Mouse (Mus musculus) lung, postnatal 0 days (tissue): ENCODE results near the gene Nog. TPM values are rescaled to one million over a fixed set of nuclear protein-coding genes. Genes with fewer than 3 reads are reported as not detected.

Source experiments
- ATAC-seq: fragments of 200-750 bp; cut with Nextera tagmentation; 2 replicates; pipeline ENCODE4 v1.8.0; 2017; ENCODE audit warnings: moderate library complexity
- DNase-seq: peaks from one replicate; pipeline ENCODE4 v3.0.0-alpha.2; 2016; ENCODE audit warnings: low spot score
- H3K27ac ChIP-seq: fragments of 300-500 bp; sonication (generic); 2 replicates; pipeline ENCODE4 v1.5.1; 2014; ENCODE audit warnings: antibody characterized with exemption, mild to moderate bottlenecking, low read length, mixed read lengths
- H3K27me3 ChIP-seq: fragments of 300-500 bp; sonication (generic); replicated peaks from 2 replicates; pipeline ENCODE4 v1.6.1; 2014; ENCODE audit warnings: low read length, mixed read lengths; ENCODE audit not compliant: insufficient read depth
- H3K36me3 ChIP-seq: fragments of 300-500 bp; sonication (generic); 2 replicates; pipeline ENCODE4 v1.6.1; 2014; ENCODE audit warnings: low read length, mixed read lengths; ENCODE audit not compliant: insufficient read depth
- H3K4me1 ChIP-seq: fragments of 300-500 bp; sonication (generic); 2 replicates; pipeline ENCODE4 v1.6.1; 2014; ENCODE audit warnings: antibody characterized with exemption, low read depth, low read length, mixed read lengths; ENCODE audit not compliant: insufficient read depth
- H3K4me2 ChIP-seq: fragments of 300-500 bp; sonication (generic); replicated peaks from 2 replicates; pipeline ENCODE4 v1.6.1; 2014; ENCODE audit warnings: low read depth, mild to moderate bottlenecking, low read length, moderate library complexity, mixed read lengths
- H3K4me3 ChIP-seq: fragments of 300-500 bp; sonication (generic); 2 replicates; pipeline ENCODE4 v1.5.1; 2014; ENCODE audit warnings: low read depth, low read length
- H3K9ac ChIP-seq: fragments of 300-500 bp; sonication (generic); replicated peaks from 2 replicates; pipeline ENCODE4 v1.6.1; 2014; ENCODE audit warnings: low read depth, mild to moderate bottlenecking
- H3K9me3 ChIP-seq: fragments of 300-500 bp; sonication (generic); 2 replicates; pipeline ENCODE4 v1.6.1; 2016; ENCODE audit warnings: low read length, mixed read lengths
- CTCF ChIP-seq: IDR thresholded peaks from 2 replicates; pipeline ENCODE4 v1.5.1; 2016; ENCODE audit warnings: antibody characterized with exemption, mild to moderate bottlenecking
- EP300 ChIP-seq: IDR thresholded peaks from 2 replicates; pipeline ENCODE4 v1.6.1; 2016; ENCODE audit warnings: antibody characterized with exemption, mild to moderate bottlenecking, control low read depth
- WGBS: fragments of 180-500 bp; shearing (Covaris S2); extraction: QIAGEN DNeasy Blood & Tissue Kit; methylation state at CpG from one replicate; pipeline ENCODE4 v1.1.7; 2014; 5-methylcytosine and 5-hydroxymethylcytosine counted together
- polyA plus RNA-seq: library from polyadenylated mRNA; unstranded; fragments of >200 nt; fragmentation: Nextera tagmentation; extraction: Ambion mirVana; gene quantifications from 2 replicates; pipeline ENCODE4 v1.2.1, GENCODE M21; 2015

The Nog gene
- polyA plus RNA-seq, 1 experiment from 2014 or later = 0.86 TPM

- H3K9me3 ChIP-seq = no peaks in the 10 kb centered on the region
- no peak for DNase-seq
- H3K36me3 ChIP-seq = no peaks in the 10 kb centered on the region
- no peak overlapping the region for H3K27ac ChIP-seq
- ATAC-seq = no peak
- TF ChIP-seq CTCF = no peak
- no peak for TF ChIP-seq EP300
- H3K4me2 ChIP-seq = no peak overlapping the region
- no peak overlapping the region for H3K4me3 ChIP-seq
- no peaks in the 10 kb centered on the region; the same call in 1 of the 2 replicates for H3K4me1 ChIP-seq
- H3K27me3 ChIP-seq = no peaks in the 10 kb centered on the region
- no peak overlapping the region for H3K9ac ChIP-seq
- WGBS = 42% methylated on average over 6 of the region's 6 CpGs
Measured at GRCm38 (mm10) chr11:89319675-89320074, 17.5 kb upstream of the Nog start.

GRCm38 (mm10) chr11:89318324-89318723 lies 16.2 kb upstream of the Nog start:
- H3K4me3 ChIP-seq = no peak overlapping the region
- no peaks in the 10 kb centered on the region for H3K36me3 ChIP-seq
- no peaks in the 10 kb centered on the region; the same call in 1 of the 2 replicates for H3K4me1 ChIP-seq
- no peaks in the 10 kb centered on the region for H3K27me3 ChIP-seq
- WGBS = 34% methylated on average over 8 of the region's 8 CpGs
- DNase-seq (no peak), ATAC-seq (no peak)
- H3K9ac ChIP-seq = no peak overlapping the region
- H3K4me2 ChIP-seq = no peak overlapping the region
- H3K9me3 ChIP-seq = no peaks in the 10 kb centered on the region
- H3K27ac ChIP-seq = no peak overlapping the region
- no peak for TF ChIP-seq EP300
- TF ChIP-seq CTCF = no peak

DNA sequence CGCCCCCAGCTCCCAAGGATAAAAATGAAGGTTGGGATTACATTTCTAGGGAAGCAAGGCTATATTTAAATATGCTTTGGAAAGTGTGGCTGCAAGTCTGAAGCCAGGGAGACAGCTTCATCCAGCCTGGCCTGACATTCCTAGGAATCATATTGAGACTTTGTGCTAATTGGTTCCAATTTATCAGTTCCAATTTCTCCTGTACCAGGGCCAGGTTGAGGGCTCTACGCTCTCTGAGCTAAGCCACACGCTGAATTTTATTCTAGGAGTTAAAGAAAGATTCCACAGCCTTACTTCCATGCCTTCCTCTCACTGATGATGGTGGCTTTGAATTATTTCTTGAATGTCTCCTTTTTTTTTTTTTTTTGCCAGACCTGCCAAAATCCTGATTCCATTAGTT lies 15.6 kb upstream of the Nog start:
- H3K4me2 ChIP-seq = no peak overlapping the region

DNA sequence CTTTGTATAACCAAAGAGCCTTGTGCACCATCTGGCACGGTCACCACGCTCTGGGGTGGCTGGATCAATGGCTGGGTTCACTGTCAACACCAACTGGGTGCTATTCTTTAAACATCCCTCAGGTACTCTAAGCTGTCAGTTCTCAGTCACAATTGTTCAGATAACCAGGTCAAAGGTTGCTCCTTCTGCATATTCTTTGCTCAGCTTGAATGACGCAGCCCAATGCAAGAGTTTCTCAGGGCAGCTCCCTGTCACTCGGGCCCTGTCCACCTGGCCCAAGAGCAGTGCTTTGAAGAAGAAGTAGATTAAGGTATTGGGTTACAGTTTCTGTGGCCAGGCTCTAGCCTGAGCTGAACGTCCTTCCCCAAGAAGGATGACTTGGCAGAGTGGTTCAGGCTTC lies 12.2 kb upstream of the Nog start:
- Histone ChIP-seq H3K9ac (no peak overlapping the region), H3K27me3 (no peaks in the 10 kb centered on the region), H3K9me3 (no peaks in the 10 kb centered on the region), H3K27ac (no peak overlapping the region), H3K4me1 (no peaks in the 10 kb centered on the region; the same call in 1 of the 2 replicates), H3K36me3 (no peaks in the 10 kb centered on the region), H3K4me2 (no peak overlapping the region), H3K4me3 (no peak overlapping the region)
- DNase-seq = no peak
- 54% methylated on average over 5 of the region's 5 CpGs for WGBS
- TF ChIP-seq CTCF = no peak
- TF ChIP-seq EP300 = no peak
- no peak for ATAC-seq

More for the DNA sequence above, 15.6 kb upstream of the Nog start:
- no peaks in the 10 kb centered on the region; the same call in 1 of the 2 replicates for H3K4me1 ChIP-seq
- 77% methylated on average over 2 of the region's 3 CpGs for WGBS
- H3K4me3 ChIP-seq = no peak overlapping the region
- H3K27me3 ChIP-seq = no peaks in the 10 kb centered on the region
- no peak for ATAC-seq
- TF ChIP-seq CTCF (no peak), EP300 (no peak)
- no peak for DNase-seq
- no peaks in the 10 kb centered on the region for H3K9me3 ChIP-seq
- no peaks in the 10 kb centered on the region for H3K36me3 ChIP-seq
- H3K9ac ChIP-seq = no peak overlapping the region
- no peak overlapping the region for H3K27ac ChIP-seq

GRCm38 (mm10) chr11:89312378-89312777 lies 10.2 kb upstream of the Nog start:
- no peak overlapping the region for H3K9ac ChIP-seq
- no peak overlapping the region for H3K27ac ChIP-seq
- H3K4me1 ChIP-seq = no peaks in the 10 kb centered on the region
- DNase-seq (no peak), ATAC-seq (no peak)
- H3K9me3 ChIP-seq = no peaks in the 10 kb centered on the region
- no peak for TF ChIP-seq EP300
- TF ChIP-seq CTCF = no peak
- H3K27me3 ChIP-seq = no peaks in the 10 kb centered on the region
- H3K4me3 ChIP-seq = no peak overlapping the region
- H3K36me3 ChIP-seq = no peaks in the 10 kb centered on the region
- 11% methylated on average over 3 of the region's 3 CpGs for whole genome bisulfite sequencing
- no peak overlapping the region for H3K4me2 ChIP-seq

DNA sequence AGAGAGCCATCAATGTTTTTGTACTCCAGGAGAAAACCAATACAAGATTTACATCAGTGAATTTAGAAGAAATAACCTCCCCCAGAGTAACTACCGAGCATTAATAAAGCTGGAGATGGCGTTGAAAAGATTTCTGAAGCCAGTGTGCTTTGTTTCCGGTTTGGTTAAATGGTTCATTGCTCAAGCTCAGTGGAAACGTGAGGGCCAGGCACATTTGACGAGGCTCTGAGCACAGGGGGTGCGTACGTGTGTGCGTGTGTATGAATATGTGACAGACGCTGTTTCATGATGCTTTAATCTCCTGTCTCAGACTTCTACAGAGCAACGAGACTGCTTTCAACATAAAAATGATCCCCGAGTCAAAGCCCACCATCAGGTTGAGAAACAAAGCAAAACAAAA lies 8.1 kb upstream of the Nog start:
- Histone ChIP-seq H3K4me3 (no peak overlapping the region), H3K27me3 (no peaks in the 10 kb centered on the region), H3K4me1 (no peaks in the 10 kb centered on the region), H3K27ac (no peak overlapping the region), H3K4me2 (no peak overlapping the region), H3K36me3 (no peaks in the 10 kb centered on the region), H3K9ac (no peak overlapping the region), H3K9me3 (no peaks in the 10 kb centered on the region)
- TF ChIP-seq CTCF (no peak), EP300 (no peak)
- 78% methylated on average over 11 of the region's 11 CpGs for WGBS
- ATAC-seq (no peak), DNase-seq (no peak)

DNA sequence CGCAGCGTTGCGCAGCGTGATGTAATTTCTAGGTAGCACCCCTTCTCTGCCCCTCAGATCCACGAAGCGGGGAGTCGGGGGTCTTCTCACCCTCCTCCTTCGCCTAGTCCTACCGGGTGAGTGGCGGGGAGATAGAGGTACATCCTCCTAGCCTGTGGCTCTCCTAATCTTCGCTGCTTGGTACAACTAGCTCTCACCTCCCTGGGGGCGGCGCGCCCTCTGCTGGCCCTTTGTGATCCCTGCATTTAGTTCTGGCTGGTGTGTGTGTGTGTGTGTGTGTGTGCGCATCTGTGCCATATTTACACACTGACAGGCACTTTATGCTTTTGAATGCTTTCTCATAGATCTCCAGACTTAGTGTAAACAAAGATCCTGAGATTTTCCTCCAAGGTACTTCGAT lies 1.3 kb upstream of the Nog start:
- Histone ChIP-seq H3K27me3 (peaks cover 21% of the 10 kb centered on the region), H3K9me3 (no peaks in the 10 kb centered on the region), H3K4me2 (peak overlapping the region; percentile 98), H3K27ac (no peak overlapping the region), H3K36me3 (no peaks in the 10 kb centered on the region), H3K4me1 (peaks cover 7% of the 10 kb centered on the region; the same call in 1 of the 2 replicates), H3K9ac (no peak overlapping the region), H3K4me3 (no peak overlapping the region; the same call in 1 of the 2 replicates)
- TF ChIP-seq CTCF (peak; percentile 99), EP300 (no peak)
- WGBS = 2% methylated on average over 14 of the region's 16 CpGs
- DNase-seq (peak; percentile 84), ATAC-seq (peak; percentile 69)
